Comparison of ENCODE assay signal across 29 mouse cellular contexts in the genomic region with DNA sequence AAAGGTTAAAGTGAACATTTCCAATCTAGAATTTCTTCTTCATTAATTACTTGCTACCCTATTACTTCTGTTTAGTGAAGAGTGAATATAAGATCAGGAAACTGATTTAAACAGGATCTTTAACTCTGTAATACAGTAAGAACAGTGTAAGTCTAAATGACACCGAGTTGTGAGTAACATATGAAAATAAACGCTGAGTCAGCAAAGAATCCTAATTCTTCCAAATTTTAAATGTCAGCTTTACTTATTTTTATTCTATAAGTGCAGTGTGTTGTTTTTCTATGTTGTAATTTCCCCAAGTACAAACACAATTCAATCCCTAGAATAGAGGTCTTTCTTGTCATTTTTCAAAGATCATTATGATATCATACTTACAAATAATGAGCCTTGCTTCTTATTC.
"Had no signal": no experiment of that assay in that cellular context is flagged by ENCODE, and none has a peak within 500 bp of the region (broad histone marks: within the 10 kb centered on the region; RNA-seq: fewer than 3 reads in every experiment).

No protein-coding gene starts in this region.

- H3K4me3 ChIP-seq: limb, embryonic 10.5 days; limb, embryonic 12.5 days; limb, embryonic 13.5 days; limb, embryonic 15.5 days; liver, embryonic 12.5 days; liver, embryonic 13.5 days; liver, embryonic 15.5 days; lung, embryonic 15.5 days; megakaryocyte, embryonic 14.5 days; midbrain, embryonic 10.5 days; midbrain, embryonic 12.5 days; midbrain, embryonic 13.5 days; midbrain, embryonic 15.5 days; myocyte; neural tube, embryonic 12.5 days had no signal

- H3K4me1 ChIP-seq: limb, embryonic 10.5 days; limb, embryonic 12.5 days; limb, embryonic 13.5 days; limb, embryonic 15.5 days; liver, embryonic 12.5 days; liver, embryonic 13.5 days; liver, embryonic 15.5 days; lung, embryonic 15.5 days; megakaryocyte, embryonic 14.5 days; midbrain, embryonic 13.5 days; neural tube, embryonic 12.5 days had no signal

- H3K27me3 ChIP-seq: limb, embryonic 12.5 days; limb, embryonic 13.5 days; limb, embryonic 15.5 days; liver, embryonic 12.5 days; liver, embryonic 13.5 days; liver, embryonic 15.5 days; lung, embryonic 15.5 days; megakaryocyte, embryonic 14.5 days; midbrain, embryonic 12.5 days; midbrain, embryonic 13.5 days; midbrain, embryonic 15.5 days; neural tube, embryonic 12.5 days had no signal

- H3K4me2 ChIP-seq: limb, embryonic 12.5 days; limb, embryonic 13.5 days; limb, embryonic 15.5 days; liver, embryonic 11.5 days; liver, embryonic 12.5 days; liver, embryonic 13.5 days; liver, embryonic 15.5 days; lung, embryonic 14.5 days; lung, embryonic 15.5 days; midbrain, embryonic 11.5 days; midbrain, embryonic 12.5 days; midbrain, embryonic 13.5 days; midbrain, embryonic 15.5 days; neural tube, embryonic 12.5 days had no signal

- H3K36me3 ChIP-seq: limb, embryonic 10.5 days; limb, embryonic 12.5 days; limb, embryonic 13.5 days; limb, embryonic 15.5 days; liver, embryonic 12.5 days; liver, embryonic 13.5 days; liver, embryonic 15.5 days; lung, embryonic 15.5 days; midbrain, embryonic 10.5 days; midbrain, embryonic 12.5 days; midbrain, embryonic 13.5 days; midbrain, embryonic 15.5 days; neural tube, embryonic 12.5 days had no signal

- H3K9ac ChIP-seq: limb, embryonic 12.5 days; limb, embryonic 13.5 days; limb, embryonic 15.5 days; liver, embryonic 12.5 days; liver, embryonic 13.5 days; liver, embryonic 14.5 days; liver, embryonic 15.5 days; liver, postnatal 0 days; lung, embryonic 14.5 days; lung, embryonic 15.5 days; midbrain, embryonic 12.5 days; midbrain, embryonic 13.5 days; midbrain, embryonic 15.5 days; neural tube, embryonic 12.5 days had no signal

- DNase-seq: liver; liver, embryonic 13.5 days; liver, postnatal 0 days; lung, adult 18-20 months; lung, adult 2 months; lung, embryonic 14.5 days; lung, postnatal 10 days; lung, postnatal 14 days; lung, postnatal 36 days; lung, postnatal 4 days; midbrain, embryonic 14.5 days had no signal

- H3K9me3 ChIP-seq: limb, embryonic 10.5 days; limb, embryonic 12.5 days; limb, embryonic 13.5 days; limb, embryonic 15.5 days; liver, embryonic 12.5 days; liver, embryonic 13.5 days; liver, embryonic 15.5 days; lung, embryonic 15.5 days; megakaryocyte, embryonic 14.5 days; midbrain, embryonic 10.5 days; midbrain, embryonic 12.5 days; midbrain, embryonic 13.5 days; midbrain, embryonic 15.5 days; neural tube, embryonic 12.5 days had no signal

- H3K27ac ChIP-seq: limb, embryonic 10.5 days; limb, embryonic 12.5 days; limb, embryonic 13.5 days; limb, embryonic 15.5 days; liver, embryonic 12.5 days; liver, embryonic 13.5 days; liver, embryonic 14.5 days; liver, embryonic 15.5 days; lung, embryonic 15.5 days; macrophage; midbrain, embryonic 10.5 days; midbrain, embryonic 12.5 days; midbrain, embryonic 13.5 days; midbrain, embryonic 15.5 days; neural tube, embryonic 12.5 days had no signal
